Mouse (Mus musculus): ENCODE measurements around the gene Ubtd1. TPM values are rescaled to one million over a fixed set of nuclear protein-coding genes. Genes with fewer than 3 reads are reported as not detected.
A peak's percentile ranks its signal among the peaks of the same experiment; 100 is the strongest.

The Ubtd1 gene
- polyA plus RNA-seq (2015; fragmentation: Nextera tagmentation; extraction: Ambion mirVana) = 17.1 and 18.5 TPM in 2 replicates

DNA sequence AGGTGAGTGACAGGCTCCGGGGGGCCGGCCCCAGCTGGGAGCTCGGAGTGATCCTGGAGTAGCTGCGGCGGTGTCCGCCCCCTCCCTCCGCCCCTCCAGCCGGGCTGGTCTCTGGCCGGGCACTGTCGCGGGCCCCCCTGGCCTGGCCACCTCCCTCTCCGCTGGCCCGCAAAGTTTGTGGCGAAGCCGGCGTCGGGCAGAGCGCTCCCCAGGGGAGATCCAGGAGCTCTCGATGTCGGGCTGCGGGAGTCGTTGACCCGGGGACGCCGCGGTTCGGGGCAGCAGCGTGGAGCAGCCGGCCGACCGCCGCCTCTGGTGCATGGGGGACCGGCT lies at the start of gene Ubtd1:
TSS of gene Ubtd1 (plus strand) at position 169 of the 333 bp plus-strand sequence.
- WGBS = under 1% methylated on average over 25 of the region's 33 CpGs
- no peak for ATAC-seq (replicated peaks; ENCODE audit: extremely low read depth, insufficient read depth, low FRiP score)
- Histone ChIP-seq H3K36me3 (ENCODE audit: control insufficient read depth, insufficient read depth) (no peaks in the 10 kb centered on the region), H3K27me3 (ENCODE audit: control insufficient read depth, insufficient read depth, low read length) (no peaks in the 10 kb centered on the region), H3K27ac (ENCODE audit: low read length) (peak within 1 kb of the TSS; percentile 92), H3K4me1 (ENCODE audit: control insufficient read depth, insufficient read depth, low read length) (peaks cover 21% of the 10 kb centered on the region), H3K9me3 (replicated peaks; ENCODE audit: control insufficient read depth, low read length) (no peaks in the 10 kb centered on the region), H3K9ac (ENCODE audit: low read length) (peak within 1 kb of the TSS; percentile 94), H3K4me3 (ENCODE audit: low read length) (peak within 1 kb of the TSS; percentile 74), H3K4me2 (ENCODE audit: low read depth, low read length) (peak within 1 kb of the TSS; percentile 81)

DNA sequence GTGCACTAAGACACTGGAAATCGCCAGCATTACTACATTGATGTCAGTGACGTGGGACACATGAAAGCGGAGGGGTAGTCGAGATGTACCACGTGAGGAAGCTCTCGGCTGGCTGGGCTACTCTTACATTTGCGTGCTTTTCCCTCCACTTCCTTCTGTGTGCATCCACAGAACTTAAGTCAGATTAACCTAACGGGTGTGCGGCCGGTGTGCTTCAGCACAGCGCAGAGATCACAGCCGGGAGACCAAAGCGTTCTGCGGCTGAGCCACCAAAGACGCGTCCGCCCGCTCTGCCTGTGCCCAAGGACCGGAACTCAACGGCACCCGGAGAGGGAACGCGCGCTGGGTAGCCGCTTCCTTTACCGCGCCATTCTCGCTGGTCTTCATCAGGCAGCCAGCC lies 48.9 kb upstream of the Ubtd1 start:
- Histone ChIP-seq H3K9me3 (replicated peaks; ENCODE audit: control insufficient read depth, low read length) (no peaks in the 10 kb centered on the region), H3K27ac (ENCODE audit: low read length) (peak overlapping the region; percentile 12), H3K9ac (ENCODE audit: low read length) (peak overlapping the region; percentile 75), H3K4me3 (ENCODE audit: low read length) (peak overlapping the region; percentile 83), H3K4me1 (ENCODE audit: control insufficient read depth, insufficient read depth, low read length) (peaks cover 18% of the 10 kb centered on the region), H3K27me3 (ENCODE audit: control insufficient read depth, insufficient read depth, low read length) (no peaks in the 10 kb centered on the region), H3K4me2 (ENCODE audit: low read depth, low read length) (peak overlapping the region; percentile 90), H3K36me3 (ENCODE audit: control insufficient read depth, insufficient read depth) (peaks cover 16% of the 10 kb centered on the region)
- WGBS = under 1% methylated on average over 28 of the region's 28 CpGs
- ATAC-seq (replicated peaks; ENCODE audit: extremely low read depth, insufficient read depth, low FRiP score) = 0 out of 2 replicates have a peak, but pooled peaks have one; percentile 4

DNA sequence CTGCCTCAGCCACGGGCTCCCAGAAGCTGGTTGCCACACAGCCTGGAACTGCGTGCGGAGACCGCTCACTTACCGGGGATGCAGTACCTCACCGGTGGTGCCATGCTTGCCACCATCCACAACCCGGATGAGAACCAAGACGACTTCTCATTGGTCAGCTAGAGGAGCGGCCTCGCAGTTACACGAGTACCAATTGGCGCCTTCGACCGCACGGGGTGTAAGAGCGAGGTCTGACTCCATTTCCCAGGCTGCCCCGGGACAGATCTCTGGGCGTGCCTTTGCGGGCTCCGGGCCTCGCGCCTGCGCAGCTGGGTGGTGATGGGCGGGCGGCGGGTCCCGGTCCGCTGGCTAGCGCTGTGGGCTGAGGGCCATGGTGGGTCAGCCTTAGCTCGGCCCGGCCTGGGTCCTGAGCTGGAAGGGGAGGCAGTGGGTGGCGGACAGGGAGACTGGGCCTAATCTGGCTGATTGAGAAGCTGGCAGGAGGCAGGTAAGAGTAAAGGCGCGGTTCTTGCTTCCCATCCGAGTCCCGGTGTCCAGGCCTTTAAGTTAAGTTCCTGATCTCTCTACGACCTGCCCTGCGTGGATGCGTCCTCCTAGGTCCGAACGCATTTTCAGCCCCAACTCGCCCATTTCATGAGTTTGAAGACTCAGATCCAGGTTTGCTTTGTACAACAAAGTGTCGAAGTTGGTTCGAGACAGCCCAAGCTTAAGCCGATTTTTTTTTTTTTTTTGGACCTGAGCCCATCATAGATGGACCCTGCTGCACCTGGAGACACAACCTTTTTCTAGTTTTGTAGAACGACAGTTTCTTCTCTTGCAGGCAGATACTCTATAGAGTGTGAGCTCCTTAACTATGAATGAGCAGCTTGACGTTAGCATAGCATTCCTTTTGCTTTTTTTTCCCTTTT lies 48.1 kb upstream of the Ubtd1 start, which contains the start of the genes Exosc1 and Zdhhc16:
TSS of gene Exosc1 (minus strand) at position 245 of the 908 bp plus-strand sequence.
TSS of gene Zdhhc16 (plus strand) at position 302 of the 908 bp plus-strand sequence.
- H3K27ac ChIP-seq (ENCODE audit: low read length) = peak within 1 kb of the TSS; percentile 12
- H3K27me3 ChIP-seq (ENCODE audit: control insufficient read depth, insufficient read depth, low read length) = no peaks in the 10 kb centered on the region
- under 1% methylated on average over 47 of the region's 47 CpGs for WGBS
- H3K9ac ChIP-seq (ENCODE audit: low read length) = peak within 1 kb of the TSS; percentile 87
- ATAC-seq (replicated peaks; ENCODE audit: extremely low read depth, insufficient read depth, low FRiP score) = peak; percentile 100
- peak within 1 kb of the TSS; percentile 83 for H3K4me3 ChIP-seq (ENCODE audit: low read length)
- H3K4me1 ChIP-seq (ENCODE audit: control insufficient read depth, insufficient read depth, low read length) = peaks cover 18% of the 10 kb centered on the region
- no peaks in the 10 kb centered on the region for H3K9me3 ChIP-seq (replicated peaks; ENCODE audit: control insufficient read depth, low read length)
- H3K36me3 ChIP-seq (ENCODE audit: control insufficient read depth, insufficient read depth) = peaks cover 19% of the 10 kb centered on the region
- peak within 1 kb of the TSS; percentile 90 for H3K4me2 ChIP-seq (ENCODE audit: low read depth, low read length)

- no peak for ATAC-seq (replicated peaks; ENCODE audit: extremely low read depth, insufficient read depth, low FRiP score)
- Histone ChIP-seq H3K27me3 (ENCODE audit: control insufficient read depth, insufficient read depth, low read length) (no peaks in the 10 kb centered on the region), H3K36me3 (ENCODE audit: control insufficient read depth, insufficient read depth) (peaks cover 22% of the 10 kb centered on the region), H3K9me3 (replicated peaks; ENCODE audit: control insufficient read depth, low read length) (no peaks in the 10 kb centered on the region), H3K4me2 (ENCODE audit: low read depth, low read length) (peak overlapping the region; percentile 81), H3K27ac (ENCODE audit: low read length) (no peak overlapping the region), H3K4me1 (ENCODE audit: control insufficient read depth, insufficient read depth, low read length) (peaks cover 18% of the 10 kb centered on the region), H3K4me3 (ENCODE audit: low read length) (peak overlapping the region; percentile 83), H3K9ac (ENCODE audit: low read length) (peak overlapping the region; percentile 87)
- 38% methylated on average over 6 of the region's 6 CpGs for WGBS
Measured at GRCm38 (mm10) chr19:41934124-41934523, 47.4 kb upstream of the Ubtd1 start.

DNA sequence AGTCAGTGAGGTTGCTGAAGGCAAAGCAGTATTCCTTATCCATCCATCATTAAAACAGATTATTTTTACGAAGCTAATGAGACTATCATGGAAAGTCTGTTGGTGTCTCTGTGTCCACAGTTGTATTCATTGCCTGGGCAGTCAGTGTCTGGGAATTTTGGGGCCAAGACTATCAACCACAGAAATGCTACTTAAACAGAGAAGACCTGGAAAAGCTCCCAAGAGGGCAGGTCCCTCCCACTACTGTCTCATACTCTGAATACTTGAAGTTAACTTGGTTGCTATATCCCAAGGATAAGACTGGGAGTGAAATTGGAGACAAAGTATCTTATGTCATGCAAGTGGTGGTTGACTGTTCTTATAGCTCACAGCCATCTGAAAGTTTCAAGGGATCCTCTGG lies 45.6 kb upstream of the Ubtd1 start:
- peaks cover 18% of the 10 kb centered on the region for H3K4me1 ChIP-seq (ENCODE audit: control insufficient read depth, insufficient read depth, low read length)
- no peak for ATAC-seq (replicated peaks; ENCODE audit: extremely low read depth, insufficient read depth, low FRiP score)
- no peak overlapping the region for H3K4me2 ChIP-seq (ENCODE audit: low read depth, low read length)
- no peaks in the 10 kb centered on the region for H3K27me3 ChIP-seq (ENCODE audit: control insufficient read depth, insufficient read depth, low read length)
- no peak overlapping the region for H3K9ac ChIP-seq (ENCODE audit: low read length)
- no peak overlapping the region for H3K4me3 ChIP-seq (ENCODE audit: low read length)
- H3K27ac ChIP-seq (ENCODE audit: low read length) = no peak overlapping the region
- WGBS = 88% methylated on average over 1 of the region's 1 CpGs
- H3K9me3 ChIP-seq (replicated peaks; ENCODE audit: control insufficient read depth, low read length) = no peaks in the 10 kb centered on the region
- peaks cover 29% of the 10 kb centered on the region for H3K36me3 ChIP-seq (ENCODE audit: control insufficient read depth, insufficient read depth)

DNA sequence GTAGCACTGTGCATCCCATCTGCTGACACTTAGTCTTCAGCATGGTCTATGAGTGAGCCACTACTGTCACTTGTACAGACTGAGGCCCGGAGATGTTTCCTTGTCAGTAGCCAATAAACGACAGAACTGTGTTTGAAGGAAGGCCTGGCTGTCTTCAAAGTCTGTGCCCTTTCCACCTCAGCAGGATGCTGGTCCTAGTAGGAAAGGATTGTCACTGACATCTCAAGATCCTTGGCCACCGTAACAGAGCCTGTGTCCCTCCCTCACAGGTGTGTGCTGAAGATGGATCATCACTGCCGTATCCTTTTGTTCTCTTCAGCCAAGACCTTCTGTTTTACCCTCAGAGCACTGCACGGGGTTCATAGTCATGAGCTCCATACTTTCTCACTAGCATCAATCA lies 43.0 kb upstream of the Ubtd1 start:
- H3K27me3 ChIP-seq (ENCODE audit: control insufficient read depth, insufficient read depth, low read length) = no peaks in the 10 kb centered on the region
- H3K4me1 ChIP-seq (ENCODE audit: control insufficient read depth, insufficient read depth, low read length) = peaks cover 9% of the 10 kb centered on the region
- no peak overlapping the region for H3K4me2 ChIP-seq (ENCODE audit: low read depth, low read length)
- 87% methylated on average over 5 of the region's 5 CpGs for WGBS
- H3K9me3 ChIP-seq (replicated peaks; ENCODE audit: control insufficient read depth, low read length) = no peaks in the 10 kb centered on the region
- ATAC-seq (replicated peaks; ENCODE audit: extremely low read depth, insufficient read depth, low FRiP score) = no peak
- no peak overlapping the region for H3K27ac ChIP-seq (ENCODE audit: low read length)
- H3K36me3 ChIP-seq (ENCODE audit: control insufficient read depth, insufficient read depth) = peaks cover 43% of the 10 kb centered on the region
- H3K4me3 ChIP-seq (ENCODE audit: low read length) = no peak overlapping the region
- no peak overlapping the region for H3K9ac ChIP-seq (ENCODE audit: low read length)

- H3K27ac ChIP-seq (ENCODE audit: low read length) = no peak overlapping the region
- no peaks in the 10 kb centered on the region for H3K27me3 ChIP-seq (ENCODE audit: control insufficient read depth, insufficient read depth, low read length)
- ATAC-seq (replicated peaks; ENCODE audit: extremely low read depth, insufficient read depth, low FRiP score) = no peak
- no peak overlapping the region for H3K9ac ChIP-seq (ENCODE audit: low read length)
- H3K9me3 ChIP-seq (replicated peaks; ENCODE audit: control insufficient read depth, low read length) = peaks cover 3% of the 10 kb centered on the region; the same call in 1 of the 2 replicates
- peaks cover 71% of the 10 kb centered on the region for H3K36me3 ChIP-seq (ENCODE audit: control insufficient read depth, insufficient read depth)
- no peaks in the 10 kb centered on the region for H3K4me1 ChIP-seq (ENCODE audit: control insufficient read depth, insufficient read depth, low read length)
- WGBS = 82% methylated on average over 7 of the region's 7 CpGs
- H3K4me3 ChIP-seq (ENCODE audit: low read length) = no peak overlapping the region
- no peak overlapping the region for H3K4me2 ChIP-seq (ENCODE audit: low read depth, low read length)
Measured at GRCm38 (mm10) chr19:41943841-41944240, 37.7 kb upstream of the Ubtd1 start.

- Histone ChIP-seq H3K36me3 (ENCODE audit: control insufficient read depth, insufficient read depth) (peaks cover 57% of the 10 kb centered on the region), H3K9me3 (replicated peaks; ENCODE audit: control insufficient read depth, low read length) (no peaks in the 10 kb centered on the region), H3K4me3 (ENCODE audit: low read length) (no peak overlapping the region), H3K27ac (ENCODE audit: low read length) (no peak overlapping the region), H3K4me1 (ENCODE audit: control insufficient read depth, insufficient read depth, low read length) (no peaks in the 10 kb centered on the region), H3K4me2 (ENCODE audit: low read depth, low read length) (no peak overlapping the region), H3K27me3 (ENCODE audit: control insufficient read depth, insufficient read depth, low read length) (no peaks in the 10 kb centered on the region), H3K9ac (ENCODE audit: low read length) (no peak overlapping the region)
- ATAC-seq (replicated peaks; ENCODE audit: extremely low read depth, insufficient read depth, low FRiP score) = no peak
- 75% methylated on average over 4 of the region's 4 CpGs for WGBS
Measured at GRCm38 (mm10) chr19:41952287-41952686, 29.3 kb upstream of the Ubtd1 start.

- WGBS = 90% methylated on average over 3 of the region's 3 CpGs
- peaks cover 55% of the 10 kb centered on the region for H3K36me3 ChIP-seq (ENCODE audit: control insufficient read depth, insufficient read depth)
- ATAC-seq (replicated peaks; ENCODE audit: extremely low read depth, insufficient read depth, low FRiP score) = no peak
Measured at GRCm38 (mm10) chr19:41953574-41953973, 28.0 kb upstream of the Ubtd1 start.

More at GRCm38 (mm10) chr19:41953574-41953973, 28.0 kb upstream of the Ubtd1 start:
- H3K9me3 ChIP-seq (replicated peaks; ENCODE audit: control insufficient read depth, low read length) = no peaks in the 10 kb centered on the region
- no peaks in the 10 kb centered on the region for H3K4me1 ChIP-seq (ENCODE audit: control insufficient read depth, insufficient read depth, low read length)
- H3K4me3 ChIP-seq (ENCODE audit: low read length) = no peak overlapping the region
- H3K27me3 ChIP-seq (ENCODE audit: control insufficient read depth, insufficient read depth, low read length) = no peaks in the 10 kb centered on the region
- H3K4me2 ChIP-seq (ENCODE audit: low read depth, low read length) = no peak overlapping the region
- H3K9ac ChIP-seq (ENCODE audit: low read length) = no peak overlapping the region
- H3K27ac ChIP-seq (ENCODE audit: low read length) = no peak overlapping the region

All from heart, embryonic 16.5 days (tissue).